Mouse (Mus musculus) large intestine, adult 2 months (tissue): ENCODE data around the gene Srp68. TPM values are rescaled to one million over a fixed set of nuclear protein-coding genes. Genes with fewer than 3 reads are reported as not detected.
"Not testable (repeated sequence)": the region's sequence is repeated elsewhere in the genome, so short reads cannot be mapped to it uniquely, and the experiment has no call there.

Experiments
- DNase-seq: peaks from one replicate; pipeline ENCODE4 v3.0.0-alpha.2; 2012; ENCODE audit warnings: low read depth, low spot score
- WGBS: fragments of 180-500 bp; shearing (Covaris S2); methylation state at CpG from one replicate; pipeline ENCODE4 v1.1.7; 2018; 5-methylcytosine and 5-hydroxymethylcytosine counted together
- polyA plus RNA-seq: library from polyadenylated mRNA; depleted of rRNA; stranded (reverse); fragments of >200 nt; gene quantifications from 2 replicates; pipeline ENCODE4 v1.2.3, GENCODE M21; 2012

The Srp68 gene
- polyA plus RNA-seq, 1 experiment = 64.2 TPM

DNA sequence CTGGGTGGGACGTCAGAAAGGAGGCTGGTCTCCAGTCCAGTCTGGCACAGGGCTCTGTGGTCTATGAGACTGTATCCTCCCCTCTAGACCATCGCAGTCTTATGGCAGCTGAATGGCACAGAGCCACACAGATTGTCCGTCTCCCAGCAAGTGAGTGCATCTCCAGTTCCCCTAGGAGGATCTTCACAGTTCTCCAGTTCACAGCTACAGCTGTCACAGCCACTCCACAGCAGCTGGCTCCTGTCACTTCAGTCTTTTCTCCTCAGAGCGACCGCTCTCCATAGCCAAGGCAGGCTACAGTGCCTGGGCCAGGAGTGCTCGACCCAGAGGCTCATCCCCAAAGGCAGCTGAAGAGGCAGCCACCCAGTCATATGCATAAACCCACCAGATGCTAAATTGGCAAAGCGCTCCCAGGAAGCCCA lies 11.8 kb upstream of the Srp68 start:
- WGBS = 71% methylated on average over 7 of the region's 7 CpGs
- no peak for DNase-seq

DNA sequence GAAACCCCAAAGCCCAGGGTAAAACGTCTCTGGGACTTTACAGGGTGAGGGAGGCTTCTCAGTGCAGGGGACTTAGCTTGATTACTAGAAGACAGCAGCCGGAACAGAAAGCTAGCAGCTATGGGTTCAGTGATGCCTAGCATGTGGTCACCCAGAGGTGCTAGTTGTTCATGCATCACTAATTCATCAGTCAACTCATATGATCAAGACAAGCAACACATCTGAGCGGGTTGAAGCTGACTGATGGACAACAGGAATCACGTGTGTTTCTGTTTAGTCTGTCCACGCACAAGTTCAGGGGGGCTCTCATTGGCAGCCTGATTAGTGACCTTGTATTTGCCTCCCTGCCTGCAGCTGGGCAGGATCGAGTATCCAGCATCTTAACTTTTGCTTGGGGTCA lies 10.0 kb upstream of the Srp68 start:
- DNase-seq = no peak
- 42% methylated on average over 6 of the region's 6 CpGs for WGBS

DNA sequence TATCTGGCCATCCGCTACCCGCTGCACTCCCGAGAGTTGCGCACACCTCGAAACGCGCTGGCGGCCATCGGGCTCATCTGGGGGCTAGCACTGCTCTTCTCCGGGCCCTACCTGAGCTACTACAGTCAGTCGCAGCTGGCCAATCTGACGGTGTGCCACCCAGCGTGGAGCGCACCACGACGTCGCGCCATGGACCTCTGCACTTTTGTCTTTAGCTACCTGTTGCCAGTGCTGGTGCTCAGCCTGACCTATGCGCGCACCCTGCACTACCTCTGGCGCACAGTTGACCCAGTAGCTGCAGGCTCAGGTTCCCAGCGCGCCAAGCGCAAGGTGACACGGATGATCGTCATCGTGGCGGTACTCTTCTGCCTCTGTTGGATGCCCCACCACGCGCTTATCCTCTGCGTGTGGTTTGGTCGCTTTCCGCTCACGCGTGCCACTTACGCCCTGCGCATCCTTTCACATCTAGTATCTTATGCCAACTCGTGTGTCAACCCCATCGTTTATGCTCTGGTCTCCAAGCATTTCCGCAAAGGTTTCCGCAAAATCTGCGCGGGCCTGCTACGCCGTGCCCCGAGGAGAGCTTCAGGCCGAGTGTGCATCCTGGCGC lies 9.0 kb upstream of the Srp68 start:
- DNase-seq = no peak
- WGBS = 8% methylated on average over 48 of the region's 48 CpGs

GRCm38 (mm10) chr11:116282089-116282488 lies 8.1 kb upstream of the Srp68 start:
- under 1% methylated on average over 11 of the region's 11 CpGs for WGBS
- no peak for DNase-seq

DNA sequence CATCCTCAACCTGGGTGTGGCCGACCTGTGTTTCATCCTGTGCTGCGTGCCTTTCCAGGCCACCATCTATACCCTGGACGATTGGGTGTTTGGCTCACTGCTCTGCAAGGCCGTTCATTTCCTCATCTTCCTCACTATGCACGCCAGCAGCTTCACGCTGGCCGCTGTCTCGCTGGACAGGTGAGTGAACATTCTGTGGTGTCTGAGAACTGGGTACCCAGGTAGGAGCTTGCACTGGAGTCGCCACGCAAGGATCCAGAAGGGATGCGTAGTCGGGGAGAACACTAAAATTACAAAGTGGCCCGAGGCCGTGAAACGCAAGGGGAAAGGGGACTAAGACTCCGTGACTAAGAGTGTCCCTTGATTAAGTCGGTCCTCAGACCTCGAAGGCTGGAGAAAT lies 7.7 kb upstream of the Srp68 start:
- 5% methylated on average over 18 of the region's 18 CpGs for WGBS
- no peak for DNase-seq

GRCm38 (mm10) chr11:116280751-116281663 lies 7.0 kb upstream of the Srp68 start, which contains the start of gene Galr2:
TSS of gene Galr2 (plus strand) at chr11:116280939.
- 11% methylated on average over 48 of the region's 48 CpGs for WGBS
- DNase-seq = no peak

GRCm38 (mm10) chr11:116277184-116277583 lies 3.2 kb upstream of the Srp68 start:
- not testable (repeated sequence) for DNase-seq
- WGBS = 93% methylated on average over 1 of the region's 1 CpGs

- DNase-seq = no peak
- WGBS = under 1% methylated on average over 39 of the region's 39 CpGs
Observed at GRCm38 (mm10) chr11:116273469-116274044, 460 bp downstream of the Srp68 start.

DNA sequence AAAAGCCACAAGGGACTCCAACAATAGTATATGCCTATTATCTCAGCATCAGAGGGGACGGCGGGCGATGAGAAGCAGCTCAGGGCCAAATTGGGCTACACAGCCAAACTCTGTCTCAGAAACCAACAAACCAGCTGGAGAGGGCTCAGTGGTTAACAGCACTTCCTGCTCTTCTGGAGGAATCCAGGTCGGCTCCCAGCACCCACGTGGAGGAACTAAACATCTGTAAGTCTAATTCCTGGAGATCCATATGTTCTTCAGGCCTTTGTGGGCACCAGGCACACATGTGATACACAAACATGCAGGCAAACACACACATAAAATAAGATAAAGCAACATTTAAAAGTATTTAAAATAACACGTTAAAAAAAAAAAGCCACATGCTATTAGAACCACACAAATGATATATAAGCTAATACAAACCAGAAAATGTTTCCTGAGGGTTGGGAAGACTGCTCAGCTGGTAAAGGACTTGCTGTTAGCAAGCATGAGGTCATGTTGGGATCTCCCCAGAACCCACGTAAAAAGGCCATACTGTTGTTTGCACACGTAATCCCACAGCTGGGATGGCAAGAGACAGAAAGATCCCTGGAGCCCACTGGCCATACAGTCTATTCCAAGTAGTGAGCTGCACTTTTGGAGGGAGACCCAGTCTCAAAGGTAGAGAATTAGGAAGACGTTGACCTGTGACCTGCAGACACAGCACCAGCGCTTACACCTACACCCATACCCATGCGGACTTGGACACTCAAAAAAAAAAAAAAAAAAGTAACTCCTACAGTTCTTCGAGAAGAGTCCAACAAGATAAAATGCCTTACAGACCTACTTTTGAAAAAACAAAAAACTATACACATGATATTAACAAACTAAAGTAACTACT lies 1.2 kb downstream of the Srp68 start:
- DNase-seq = no peak
- 29% methylated on average over 12 of the region's 12 CpGs for whole genome bisulfite sequencing

DNA sequence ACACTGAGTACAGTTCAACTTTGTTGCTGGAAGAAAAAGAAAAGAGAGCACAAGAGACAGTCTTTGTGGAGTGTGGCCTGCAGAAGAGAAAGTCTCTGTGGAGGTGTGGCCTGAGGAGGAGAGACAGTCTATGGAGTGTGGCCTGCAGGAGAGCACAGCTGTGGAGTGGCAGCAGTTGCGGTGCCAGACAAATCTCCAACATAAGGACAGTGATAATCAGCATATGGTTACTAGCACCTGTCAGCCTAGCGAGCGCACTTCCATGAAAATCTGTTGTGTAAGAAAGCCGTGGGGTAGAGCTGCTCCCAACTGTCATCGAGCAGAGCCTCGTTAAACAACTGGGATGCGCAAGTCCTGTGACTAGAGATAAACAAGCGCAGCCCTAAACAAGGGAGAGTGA lies 4.5 kb downstream of the Srp68 start:
- DNase-seq = no peak
- 89% methylated on average over 8 of the region's 8 CpGs for WGBS

GRCm38 (mm10) chr11:116268313-116268712 lies 5.7 kb downstream of the Srp68 start:
- no peak for DNase-seq
- WGBS = 75% methylated on average over 6 of the region's 6 CpGs

DNA sequence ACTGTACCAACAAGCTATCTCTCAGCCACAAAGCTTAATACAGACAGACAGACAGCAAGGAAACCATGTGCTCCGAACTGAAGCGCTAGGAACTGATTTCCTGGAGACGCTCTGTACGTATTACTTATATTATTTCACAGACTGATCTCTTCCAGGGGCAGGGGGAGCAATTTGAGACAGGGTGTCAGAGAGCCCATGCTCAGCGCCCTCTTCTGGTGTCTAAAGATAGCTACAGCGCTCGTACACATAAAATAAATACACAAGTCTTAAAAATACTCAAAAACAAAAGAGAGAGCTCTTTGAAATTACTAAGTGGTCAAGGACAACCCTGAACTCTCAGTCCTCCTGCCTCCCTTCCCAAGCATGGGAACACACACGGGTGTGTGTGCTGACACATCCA lies 6.4 kb downstream of the Srp68 start:
- DNase-seq = no peak
- 88% methylated on average over 8 of the region's 8 CpGs for WGBS

GRCm38 (mm10) chr11:116265850-116266249 lies 8.2 kb downstream of the Srp68 start:
- 89% methylated on average over 4 of the region's 4 CpGs for WGBS
- no peak for DNase-seq

- WGBS = 74% methylated on average over 11 of the region's 11 CpGs
- DNase-seq = no peak
Observed at GRCm38 (mm10) chr11:116265352-116265751, 8.7 kb downstream of the Srp68 start.

- 68% methylated on average over 7 of the region's 7 CpGs for WGBS
- no peak for DNase-seq
Observed at GRCm38 (mm10) chr11:116260259-116260658, 13.8 kb downstream of the Srp68 start.

DNA sequence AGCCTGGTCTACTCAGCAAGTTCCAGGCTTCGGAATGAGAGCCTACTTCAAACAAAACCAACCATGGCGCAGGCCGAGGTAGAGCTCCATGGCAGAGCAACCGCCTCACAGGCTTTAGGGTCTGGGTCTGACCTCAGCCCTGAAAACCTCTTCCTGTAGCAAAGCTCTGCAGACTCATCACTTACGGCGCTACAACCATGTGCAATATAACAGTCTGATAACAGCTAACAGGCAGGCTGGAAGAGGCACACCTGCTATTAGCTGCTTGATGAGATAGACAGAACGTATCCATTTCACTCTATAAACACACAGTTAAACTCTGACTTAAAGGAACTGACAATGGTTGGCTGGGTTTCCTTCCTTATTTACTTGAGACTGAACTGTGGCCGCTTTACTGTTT lies 14.6 kb downstream of the Srp68 start:
- DNase-seq = no peak
- 62% methylated on average over 8 of the region's 8 CpGs for WGBS

DNA sequence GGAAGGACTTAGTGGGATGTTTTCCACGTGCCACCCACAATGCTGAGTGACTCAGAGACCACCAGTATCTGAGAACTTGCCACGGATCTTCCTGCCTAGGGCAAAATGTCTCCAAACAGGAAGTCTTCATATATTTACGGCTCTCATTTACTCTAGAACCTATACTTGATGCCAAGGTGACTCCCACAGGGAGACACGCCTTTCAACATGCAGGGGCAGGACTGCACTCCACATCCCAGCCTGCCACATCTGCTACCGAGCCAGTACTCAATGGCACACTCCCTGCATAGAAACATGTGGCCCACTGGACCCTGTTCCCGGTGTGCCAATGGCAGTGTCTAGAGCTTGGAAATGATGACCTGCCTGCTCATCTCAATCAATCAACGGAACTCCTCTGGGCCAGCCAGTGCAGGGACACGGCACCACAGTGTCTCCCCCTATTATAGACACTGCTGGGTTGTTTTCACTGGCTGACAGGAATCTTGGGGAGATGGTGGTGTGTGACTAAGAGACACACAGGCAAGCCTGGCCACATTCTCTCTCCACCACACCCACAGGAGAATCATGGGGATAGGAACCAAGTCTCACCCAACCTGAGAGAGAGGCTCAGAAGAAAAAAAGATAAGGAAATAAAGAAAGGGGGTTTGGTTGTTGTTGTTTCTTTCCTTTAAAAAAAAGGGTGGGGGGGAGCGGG lies 17.9 kb downstream of the Srp68 start:
- 62% methylated on average over 9 of the region's 9 CpGs for WGBS
- no peak for DNase-seq

DNA sequence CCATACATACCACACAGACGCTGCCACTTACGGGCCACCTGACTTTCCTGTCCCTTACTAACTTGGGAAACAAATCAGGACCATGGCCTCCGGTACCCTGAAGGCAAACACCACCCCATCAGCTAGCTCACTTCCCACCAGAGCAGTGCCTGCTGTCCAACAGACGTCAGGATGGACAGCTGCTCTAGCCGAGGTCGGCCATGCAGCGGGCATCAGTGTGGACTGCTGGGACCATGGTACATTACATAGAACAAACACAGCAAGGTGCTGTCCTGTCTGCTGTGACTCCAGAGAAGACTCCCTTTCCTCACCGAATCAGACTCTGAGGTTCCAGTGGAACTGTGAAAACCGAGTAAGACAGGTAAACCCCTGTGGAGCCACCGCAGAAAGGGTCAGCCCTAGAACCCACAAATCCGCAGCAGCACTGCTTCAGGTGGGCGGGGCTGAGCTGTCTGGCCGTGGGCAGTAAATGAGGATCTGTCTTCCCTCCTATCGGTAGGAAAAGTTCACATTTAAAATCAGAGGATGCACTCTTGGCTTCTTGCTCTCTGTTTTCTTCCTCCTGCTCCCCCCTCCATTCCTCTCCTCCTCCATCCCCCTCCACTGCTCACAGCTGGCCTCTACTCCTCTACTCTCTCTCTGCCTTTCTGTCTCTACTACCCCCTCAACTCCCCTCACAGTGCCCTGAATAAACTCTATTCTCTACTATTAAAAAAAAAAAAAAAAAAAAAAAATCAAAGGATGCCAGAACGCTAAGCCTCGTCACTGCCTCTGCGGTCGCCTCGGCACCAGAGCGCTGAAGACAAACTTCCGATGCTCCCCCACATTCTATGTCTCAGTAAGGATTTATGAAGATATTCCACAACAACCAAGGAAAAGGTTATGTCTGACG lies 18.7 kb downstream of the Srp68 start:
- no peak for DNase-seq
- WGBS = 76% methylated on average over 22 of the region's 22 CpGs
